Mouse (Mus musculus) liver, embryonic 16.5 days (tissue): ENCODE data around the gene Mark2. TPM values are rescaled to one million over a fixed set of nuclear protein-coding genes. Genes with fewer than 3 reads are reported as not detected.
"Not testable (repeated sequence)": the region's sequence is repeated elsewhere in the genome, so short reads cannot be mapped to it uniquely, and the experiment has no call there.

ENCODE experiments used
- ATAC-seq: fragments of 200-750 bp; cut with Nextera tagmentation; 2 replicates; pipeline ENCODE4 v1.8.0; 2017; ENCODE audit warnings: low read depth, mild to moderate bottlenecking, moderate number of reproducible peaks, moderate library complexity
- H3K27ac ChIP-seq: fragments of 300-500 bp; sonication (generic); 2 replicates; pipeline ENCODE4 v1.5.1; 2014; ENCODE audit warnings: mild to moderate bottlenecking, low read length
- H3K27me3 ChIP-seq: fragments of 300-500 bp; sonication (generic); 2 replicates; pipeline ENCODE4 v1.6.1; 2014; ENCODE audit warnings: low read depth, low read length, mixed read lengths; ENCODE audit not compliant: control insufficient read depth, insufficient read depth
- H3K36me3 ChIP-seq: fragments of 300-500 bp; sonication (generic); 2 replicates; pipeline ENCODE4 v1.6.1; 2014; ENCODE audit warnings: mild to moderate bottlenecking; ENCODE audit not compliant: control insufficient read depth, insufficient read depth
- H3K4me1 ChIP-seq: fragments of 300-500 bp; sonication (generic); 2 replicates; pipeline ENCODE4 v1.6.1; 2014; ENCODE audit warnings: low read depth, low read length, mixed read lengths; ENCODE audit not compliant: control insufficient read depth
- H3K4me2 ChIP-seq: fragments of 300-500 bp; sonication (generic); 2 replicates; pipeline ENCODE4 v1.6.1; 2014; ENCODE audit warnings: low read depth, low read length, mixed read lengths
- H3K4me3 ChIP-seq: fragments of 300-500 bp; sonication (generic); 2 replicates; pipeline ENCODE4 v1.5.1; 2014; ENCODE audit warnings: low read depth, mild to moderate bottlenecking, low read length
- H3K9ac ChIP-seq: fragments of 300-500 bp; sonication (generic); 2 replicates; pipeline ENCODE4 v1.6.1; 2014; ENCODE audit warnings: low read depth, low read length
- H3K9me3 ChIP-seq: fragments of 300-500 bp; sonication (generic); replicated peaks from 2 replicates; pipeline ENCODE4 v1.6.1; 2016; ENCODE audit warnings: low read length; ENCODE audit not compliant: control insufficient read depth
- WGBS: fragments of 180-500 bp; shearing (Covaris S2); extraction: QIAGEN DNeasy Blood & Tissue Kit; methylation state at CpG from one replicate; pipeline ENCODE4 v1.1.7; 2014; ENCODE audit not compliant: insufficient replicate concordance; 5-methylcytosine and 5-hydroxymethylcytosine counted together
- polyA plus RNA-seq: library from polyadenylated mRNA; unstranded; fragments of >200 nt; fragmentation: Nextera tagmentation; extraction: Ambion mirVana; gene quantifications from 2 replicates; pipeline ENCODE4 v1.2.1, GENCODE M21; 2015

The Mark2 gene
- polyA plus RNA-seq, 1 experiment from 2014 or later = 15.3 TPM

DNA sequence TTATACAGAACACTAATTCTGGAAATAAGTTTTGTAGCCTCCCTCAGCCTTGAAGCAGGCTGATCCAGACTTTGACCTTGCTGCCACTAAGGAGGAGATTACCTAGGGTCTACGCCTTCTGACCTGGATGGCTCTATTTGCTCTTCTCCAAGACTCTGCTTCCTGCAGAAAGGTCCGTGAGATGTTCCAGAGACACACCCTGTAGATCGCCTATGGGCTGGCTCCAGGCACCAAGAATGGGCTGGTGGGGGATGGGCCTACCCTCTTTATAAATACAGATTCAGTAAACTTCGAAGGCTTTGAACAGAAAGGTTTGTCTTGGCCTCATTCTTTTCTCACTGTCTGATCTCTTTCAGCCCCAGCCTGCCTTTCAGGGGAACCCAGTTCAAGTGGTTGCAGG is 27.8 kb upstream of the Mark2 start:
- H3K27me3 ChIP-seq, ATAC-seq, H3K9ac ChIP-seq, H3K9me3 ChIP-seq, H3K4me1 ChIP-seq, H3K4me3 ChIP-seq, H3K27ac ChIP-seq, H3K4me2 ChIP-seq, H3K36me3 ChIP-seq: not testable (repeated sequence)
- WGBS = 63% methylated on average over 4 of the region's 4 CpGs

DNA sequence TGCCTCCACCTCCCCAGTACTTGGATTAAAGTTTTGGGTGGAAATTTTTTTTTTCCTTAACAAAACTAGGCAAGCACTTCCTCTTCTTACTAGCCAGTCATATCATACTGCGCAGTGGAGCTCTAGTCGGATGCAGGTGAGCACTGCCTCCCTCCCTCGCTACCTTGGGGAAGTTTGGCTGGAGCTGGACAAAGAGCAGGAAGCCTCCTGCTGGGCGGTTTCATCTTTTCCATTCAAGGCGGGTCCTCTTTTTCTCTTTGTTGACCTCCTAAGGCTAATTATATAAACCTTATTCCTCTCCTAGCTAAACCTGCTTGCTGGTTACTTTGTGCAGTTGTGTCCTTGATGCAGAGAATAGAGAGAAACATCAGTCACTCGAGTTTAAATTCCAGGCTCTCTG is 12.0 kb upstream of the Mark2 start:
- H3K9me3 ChIP-seq = no peaks in the 10 kb centered on the region
- no peak for ATAC-seq
- H3K4me2 ChIP-seq = no peak overlapping the region
- no peaks in the 10 kb centered on the region for H3K4me1 ChIP-seq
- no peaks in the 10 kb centered on the region for H3K36me3 ChIP-seq
- H3K9ac ChIP-seq = no peak overlapping the region
- no peak overlapping the region for H3K4me3 ChIP-seq
- H3K27me3 ChIP-seq = no peaks in the 10 kb centered on the region
- H3K27ac ChIP-seq = no peak overlapping the region
- WGBS = 50% methylated on average over 6 of the region's 6 CpGs

DNA sequence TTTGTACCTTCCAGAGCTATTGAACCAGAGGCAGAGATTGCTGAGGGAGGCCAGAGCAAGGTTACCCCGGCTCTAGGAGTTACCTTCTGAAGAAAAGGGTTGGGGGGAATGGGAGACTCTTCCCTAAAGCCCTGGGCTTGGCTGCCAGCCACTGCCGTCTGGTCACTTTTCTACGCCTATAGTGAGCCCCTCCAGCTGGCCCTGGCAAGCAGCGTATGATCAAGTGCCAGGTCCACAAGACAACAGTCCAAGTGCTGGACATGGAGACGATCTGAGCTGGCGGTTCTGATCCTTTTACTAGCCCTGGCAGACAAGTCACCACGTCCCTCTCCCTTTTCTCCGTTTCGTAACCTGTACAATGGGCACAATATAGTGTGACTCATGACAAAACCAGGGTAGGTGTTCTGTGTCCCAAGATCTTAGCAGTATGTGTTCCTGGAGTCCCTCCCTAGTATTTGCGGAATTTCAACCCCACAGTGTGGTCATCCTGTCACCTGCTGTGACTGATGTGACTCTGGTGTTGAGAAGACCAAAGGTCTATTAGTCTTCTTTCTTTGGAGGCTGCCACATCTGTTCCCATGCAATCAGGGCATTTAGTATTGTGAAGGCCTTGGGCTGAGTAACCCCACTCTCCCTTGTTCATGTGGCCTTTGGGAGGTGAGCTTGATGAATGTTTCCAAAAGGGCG is 11.3 kb upstream of the Mark2 start:
- no peak for ATAC-seq
- H3K36me3 ChIP-seq = no peaks in the 10 kb centered on the region
- H3K27ac ChIP-seq = no peak overlapping the region
- 74% methylated on average over 11 of the region's 11 CpGs for WGBS
- H3K4me3 ChIP-seq = no peak overlapping the region
- no peaks in the 10 kb centered on the region for H3K4me1 ChIP-seq
- H3K27me3 ChIP-seq = no peaks in the 10 kb centered on the region
- H3K4me2 ChIP-seq = no peak overlapping the region
- no peaks in the 10 kb centered on the region for H3K9me3 ChIP-seq
- no peak overlapping the region for H3K9ac ChIP-seq

DNA sequence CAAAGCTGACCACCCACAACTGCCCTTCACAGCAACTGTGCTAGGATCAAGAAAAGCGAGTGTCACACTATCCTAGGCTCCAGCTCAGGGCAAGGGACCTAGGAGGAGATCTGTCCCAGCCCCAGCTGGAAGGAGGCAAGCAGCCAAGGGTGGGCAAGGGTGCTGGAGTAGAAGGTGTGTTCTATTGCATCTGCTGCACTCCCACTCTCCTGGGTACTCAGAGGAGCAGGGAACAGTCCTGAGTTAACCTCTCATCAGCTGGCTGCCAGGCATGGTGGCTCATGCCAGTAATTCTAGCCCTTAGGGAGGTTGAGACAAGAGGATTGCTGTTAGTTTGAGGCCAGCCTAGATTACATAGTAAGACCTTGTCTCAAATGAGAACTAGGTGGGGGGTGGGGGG is 8.3 kb upstream of the Mark2 start:
- H3K9me3 ChIP-seq = no peaks in the 10 kb centered on the region
- H3K27me3 ChIP-seq = no peaks in the 10 kb centered on the region
- no peak overlapping the region for H3K9ac ChIP-seq
- H3K27ac ChIP-seq = no peak overlapping the region
- no peaks in the 10 kb centered on the region; the same call in 1 of the 2 replicates for H3K4me1 ChIP-seq
- no peaks in the 10 kb centered on the region for H3K36me3 ChIP-seq
- no peak for ATAC-seq
- WGBS = 70% methylated on average over 1 of the region's 1 CpGs
- no peak overlapping the region for H3K4me2 ChIP-seq
- no peak overlapping the region for H3K4me3 ChIP-seq

DNA sequence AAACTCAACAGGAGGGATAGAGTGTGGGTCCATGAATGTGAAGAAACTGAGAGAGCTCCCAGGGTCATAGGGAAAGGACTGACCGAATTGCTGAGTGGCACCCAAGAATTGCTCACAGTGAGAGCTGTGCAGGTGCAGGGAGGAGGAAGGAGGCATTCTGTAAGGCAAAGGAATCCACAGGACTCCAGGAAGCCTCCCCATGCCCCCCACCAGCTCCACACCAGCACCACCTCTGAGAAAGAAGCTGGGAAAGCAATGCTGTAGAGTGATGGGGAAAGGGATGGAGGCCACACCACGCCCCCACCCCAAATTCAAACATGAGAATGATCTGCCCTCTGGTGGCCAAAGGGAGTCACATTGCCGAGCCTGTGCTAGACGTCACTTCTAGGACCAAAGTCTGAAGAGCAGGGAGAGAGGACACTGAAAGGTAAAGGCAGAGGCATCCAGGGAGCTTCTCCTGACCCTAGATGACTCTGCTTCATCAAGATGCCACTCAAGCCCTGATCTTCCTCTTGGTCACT is 3.6 kb upstream of the Mark2 start:
- Histone ChIP-seq H3K4me2 (no peak overlapping the region), H3K27me3 (no peaks in the 10 kb centered on the region), H3K9me3 (no peaks in the 10 kb centered on the region), H3K4me1 (peaks cover 11% of the 10 kb centered on the region), H3K9ac (no peak overlapping the region), H3K4me3 (no peak overlapping the region), H3K36me3 (no peaks in the 10 kb centered on the region), H3K27ac (no peak overlapping the region)
- no peak for ATAC-seq
- 10% methylated on average over 4 of the region's 4 CpGs for WGBS

DNA sequence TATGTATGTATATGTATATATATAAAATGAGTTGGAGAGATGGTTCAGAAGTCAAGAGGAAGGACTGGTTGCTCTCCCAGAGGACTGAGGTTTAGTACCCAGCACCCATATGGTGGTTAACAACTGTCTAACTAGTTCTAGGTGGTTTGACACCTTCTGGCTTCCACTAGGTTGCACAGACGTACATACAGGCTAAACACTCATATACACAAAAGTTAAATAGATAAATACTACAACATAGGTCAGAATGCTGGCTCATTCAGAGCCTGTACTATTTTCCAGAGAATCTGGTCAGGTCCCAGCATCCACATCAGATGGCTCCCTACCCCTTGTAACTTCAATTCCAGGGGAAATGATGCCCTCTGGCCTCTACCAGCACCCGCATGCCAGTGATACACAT is 986 bp upstream of the Mark2 start:
- no peak overlapping the region; the same call in 1 of the 2 replicates for H3K4me3 ChIP-seq
- peak overlapping the region; percentile 96; the same call in 1 of the 2 replicates for H3K27ac ChIP-seq
- no peaks in the 10 kb centered on the region for H3K36me3 ChIP-seq
- no peak for ATAC-seq
- H3K4me1 ChIP-seq = peaks cover 37% of the 10 kb centered on the region
- H3K9ac ChIP-seq = peak overlapping the region; percentile 97; the same call in 1 of the 2 replicates
- peak overlapping the region; percentile 85 for H3K4me2 ChIP-seq
- no peaks in the 10 kb centered on the region for H3K27me3 ChIP-seq
- H3K9me3 ChIP-seq = no peaks in the 10 kb centered on the region
- WGBS = 83% methylated on average over 2 of the region's 2 CpGs

DNA sequence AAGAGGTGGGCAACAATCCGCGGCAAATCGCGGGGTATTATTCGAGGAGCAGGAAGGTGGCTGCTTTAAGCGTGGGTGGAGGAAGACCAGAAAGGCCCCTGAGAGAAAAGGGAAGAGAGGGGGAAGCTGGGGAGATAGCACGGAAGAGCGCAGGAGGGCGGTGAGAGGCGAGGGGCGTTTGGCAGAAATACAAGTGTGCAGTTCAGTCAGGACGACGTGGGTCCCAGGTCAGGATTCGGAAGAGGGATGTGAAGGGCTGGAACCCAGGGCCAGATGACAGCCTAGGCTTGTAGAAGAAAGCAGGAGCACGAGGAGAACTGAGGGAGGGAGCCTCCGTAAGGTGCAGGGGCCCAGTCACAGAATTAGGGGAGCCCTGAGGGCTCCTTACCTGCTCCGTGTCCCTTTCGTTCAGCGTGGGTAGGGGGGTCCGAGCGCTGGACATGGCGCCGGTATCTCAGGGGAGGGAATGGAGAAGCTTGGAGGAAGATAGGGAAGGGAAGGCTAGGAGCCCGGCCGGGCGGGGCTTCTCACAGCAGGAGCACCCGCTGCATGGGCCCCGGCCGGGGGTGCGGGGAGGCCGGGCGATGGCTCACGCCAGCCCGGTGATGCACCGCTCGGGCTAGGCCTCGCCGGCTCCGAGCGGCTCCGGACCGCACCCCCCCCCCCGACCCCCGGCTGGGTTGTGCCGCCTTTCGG is 732 bp downstream of the Mark2 start:
- peak; percentile 68 for ATAC-seq
- H3K27ac ChIP-seq = peak overlapping the region; percentile 96
- peaks cover 48% of the 10 kb centered on the region for H3K4me1 ChIP-seq

DNA sequence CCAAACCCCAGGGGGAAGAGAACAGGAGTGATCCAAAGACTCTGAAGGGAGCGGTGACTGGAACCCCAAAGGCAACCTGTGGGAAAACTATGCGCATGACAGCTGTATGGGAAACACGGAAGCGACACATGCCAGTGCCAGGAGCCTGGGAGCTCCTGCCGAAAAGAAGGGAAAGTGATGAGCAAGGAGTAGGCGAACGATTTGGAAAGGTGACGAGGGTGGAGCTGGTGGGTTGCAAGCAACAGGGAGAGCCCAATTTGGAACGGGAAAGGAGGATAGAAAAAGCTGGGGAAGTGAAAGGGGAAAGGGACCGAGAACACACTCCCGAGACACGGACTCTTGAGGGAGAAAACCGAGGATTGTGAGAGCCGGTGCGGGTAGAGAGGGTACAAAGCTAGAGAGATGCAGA is 1.3 kb downstream of the Mark2 start:
- no peaks in the 10 kb centered on the region for H3K27me3 ChIP-seq
- no peak for ATAC-seq
- peaks cover 50% of the 10 kb centered on the region for H3K4me1 ChIP-seq
- H3K27ac ChIP-seq = peak overlapping the region; percentile 96; the same call in 1 of the 2 replicates
- under 1% methylated on average over 15 of the region's 15 CpGs for WGBS
- no peaks in the 10 kb centered on the region for H3K9me3 ChIP-seq
- H3K9ac ChIP-seq = peak overlapping the region; percentile 97
- H3K4me2 ChIP-seq = peak overlapping the region; percentile 89
- peak overlapping the region; percentile 97 for H3K4me3 ChIP-seq
- H3K36me3 ChIP-seq = no peaks in the 10 kb centered on the region

More for the DNA sequence above, 732 bp downstream of the Mark2 start:
- H3K9me3 ChIP-seq = no peaks in the 10 kb centered on the region
- under 1% methylated on average over 41 of the region's 46 CpGs for WGBS
- H3K4me2 ChIP-seq = peak overlapping the region; percentile 89
- peak overlapping the region; percentile 97 for H3K9ac ChIP-seq
- H3K4me3 ChIP-seq = peak overlapping the region; percentile 97
- no peaks in the 10 kb centered on the region for H3K27me3 ChIP-seq
- H3K36me3 ChIP-seq = no peaks in the 10 kb centered on the region

DNA sequence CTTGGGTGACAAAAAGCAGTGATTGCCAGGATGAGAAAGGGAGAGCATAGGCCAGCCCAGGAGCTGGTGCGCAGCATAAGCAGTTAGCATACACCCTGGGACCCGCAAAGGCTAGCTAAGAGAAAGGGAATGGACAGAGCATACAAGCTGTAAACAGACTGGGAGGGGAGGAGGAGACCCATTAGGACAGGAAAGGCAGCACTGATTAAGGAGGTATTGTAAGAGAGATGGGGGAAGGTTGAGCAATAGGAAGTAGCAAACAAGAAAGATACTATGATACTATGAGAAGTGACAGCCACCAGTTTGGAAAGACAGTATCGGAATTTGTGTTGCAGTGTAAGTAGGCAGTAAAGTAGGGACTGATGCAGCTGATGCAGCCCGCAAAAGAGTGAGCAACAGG is 1.8 kb downstream of the Mark2 start:
- no peaks in the 10 kb centered on the region for H3K9me3 ChIP-seq
- no peaks in the 10 kb centered on the region for H3K27me3 ChIP-seq
- H3K27ac ChIP-seq = 0 out of 2 replicates have a peak overlapping the region, but pooled peaks have one; percentile 16
- ATAC-seq = no peak
- peak overlapping the region; percentile 97 for H3K4me3 ChIP-seq
- H3K36me3 ChIP-seq = no peaks in the 10 kb centered on the region
- WGBS = 41% methylated on average over 4 of the region's 4 CpGs
- H3K4me1 ChIP-seq = peaks cover 50% of the 10 kb centered on the region
- H3K4me2 ChIP-seq = peak overlapping the region; percentile 89
- H3K9ac ChIP-seq = peak overlapping the region; percentile 97
